Mouse (Mus musculus): Measurements from ENCODE around the gene Bsnd. TPM values are rescaled to one million over a fixed set of nuclear protein-coding genes. Genes with fewer than 3 reads are reported as not detected.

The Bsnd gene
- polyA plus RNA-seq, 1 experiment from 2014 or later = not detected

DNA sequence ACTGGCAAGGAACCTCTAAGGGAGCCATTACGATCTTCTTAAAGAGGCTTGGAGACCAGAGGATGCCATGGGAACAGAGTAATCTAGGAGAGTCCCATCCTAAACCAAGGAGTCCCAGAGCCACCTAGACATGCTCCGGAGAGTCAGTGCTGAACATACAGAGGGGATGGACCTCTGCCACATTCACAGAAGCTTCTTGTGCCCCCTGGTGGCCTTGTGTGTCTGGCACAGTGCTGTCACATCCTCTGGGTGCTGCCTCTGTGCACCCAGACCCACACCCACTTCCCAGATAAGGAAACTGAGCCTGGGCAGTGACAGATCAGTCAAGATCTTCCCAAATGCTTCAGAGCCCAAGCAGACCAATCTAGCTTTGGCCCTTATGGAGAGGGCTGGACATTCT is 1.6 kb upstream of the Bsnd start:
- Histone ChIP-seq H3K4me3 (replicated peaks; ENCODE audit: low read length) (no peak overlapping the region), H3K36me3 (ENCODE audit: control insufficient read depth, insufficient read depth) (no peaks in the 10 kb centered on the region), H3K27me3 (replicated peaks; ENCODE audit: control insufficient read depth, insufficient read depth, low read length) (no peaks in the 10 kb centered on the region), H3K27ac (ENCODE audit: low read length) (no peak overlapping the region), H3K4me1 (replicated peaks; ENCODE audit: control insufficient read depth, insufficient read depth, low read length) (no peaks in the 10 kb centered on the region), H3K9me3 (ENCODE audit: control insufficient read depth, low read length) (no peaks in the 10 kb centered on the region), H3K4me2 (ENCODE audit: low read length) (no peak overlapping the region), H3K9ac (replicated peaks; ENCODE audit: low read depth, low read length) (no peak overlapping the region)
- no peak for ATAC-seq
- 79% methylated on average over 2 of the region's 2 CpGs for WGBS

GRCm38 (mm10) chr4:106490620-106491019 is 1.5 kb downstream of the Bsnd start:
- no peaks in the 10 kb centered on the region for H3K4me1 ChIP-seq (replicated peaks; ENCODE audit: control insufficient read depth, insufficient read depth, low read length)
- H3K27ac ChIP-seq (ENCODE audit: low read length) = no peak overlapping the region
- 66% methylated on average over 4 of the region's 4 CpGs for WGBS
- H3K9ac ChIP-seq (replicated peaks; ENCODE audit: low read depth, low read length) = no peak overlapping the region
- H3K4me2 ChIP-seq (ENCODE audit: low read length) = no peak overlapping the region
- H3K36me3 ChIP-seq (ENCODE audit: control insufficient read depth, insufficient read depth) = no peaks in the 10 kb centered on the region
- no peak overlapping the region for H3K4me3 ChIP-seq (replicated peaks; ENCODE audit: low read length)
- no peaks in the 10 kb centered on the region for H3K27me3 ChIP-seq (replicated peaks; ENCODE audit: control insufficient read depth, insufficient read depth, low read length)
- no peak for ATAC-seq
- no peaks in the 10 kb centered on the region for H3K9me3 ChIP-seq (ENCODE audit: control insufficient read depth, low read length)

GRCm38 (mm10) chr4:106483831-106484230 is 8.3 kb downstream of the Bsnd start:
- H3K27ac ChIP-seq (ENCODE audit: low read length) = no peak overlapping the region
- WGBS = 84% methylated on average over 1 of the region's 1 CpGs

DNA sequence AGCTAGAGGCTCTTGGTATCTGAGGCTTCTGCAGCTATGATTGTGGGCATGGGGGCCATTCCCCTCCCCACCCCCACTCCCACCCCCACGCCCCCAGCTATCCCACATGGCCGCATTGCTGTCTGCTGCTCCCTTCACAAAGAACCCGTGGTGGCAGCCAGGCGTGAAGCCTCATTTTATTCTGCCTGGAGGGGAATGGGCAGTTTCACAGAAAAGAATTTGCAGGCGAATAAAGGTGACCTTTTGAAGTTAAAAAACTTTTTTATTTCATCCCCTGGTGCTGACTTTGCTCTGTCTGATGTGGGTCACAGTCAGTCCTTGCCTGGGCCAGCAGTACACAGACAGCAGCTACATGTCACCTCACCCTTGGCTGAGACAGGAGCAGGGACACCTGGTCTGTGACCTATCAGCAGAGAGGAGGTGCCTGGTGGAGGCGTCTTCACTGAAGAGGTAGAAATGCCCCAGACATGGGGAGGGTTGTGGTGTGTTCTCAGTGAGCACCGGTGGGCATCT is 8.8 kb downstream of the Bsnd start:
- WGBS = 28% methylated on average over 7 of the region's 7 CpGs
- H3K27ac ChIP-seq (ENCODE audit: low read length) = no peak overlapping the region
- no peak overlapping the region for H3K9ac ChIP-seq (replicated peaks; ENCODE audit: low read depth, low read length)
- no peaks in the 10 kb centered on the region for H3K27me3 ChIP-seq (replicated peaks; ENCODE audit: control insufficient read depth, insufficient read depth, low read length)
- H3K4me2 ChIP-seq (ENCODE audit: low read length) = no peak overlapping the region
- H3K9me3 ChIP-seq (ENCODE audit: control insufficient read depth, low read length) = no peaks in the 10 kb centered on the region
- H3K36me3 ChIP-seq (ENCODE audit: control insufficient read depth, insufficient read depth) = no peaks in the 10 kb centered on the region
- no peak overlapping the region for H3K4me3 ChIP-seq (replicated peaks; ENCODE audit: low read length)
- H3K4me1 ChIP-seq (replicated peaks; ENCODE audit: control insufficient read depth, insufficient read depth, low read length) = no peaks in the 10 kb centered on the region
- ATAC-seq = no peak

More at GRCm38 (mm10) chr4:106483831-106484230, 8.3 kb downstream of the Bsnd start:
- Histone ChIP-seq H3K4me1 (replicated peaks; ENCODE audit: control insufficient read depth, insufficient read depth, low read length) (no peaks in the 10 kb centered on the region), H3K4me2 (ENCODE audit: low read length) (no peak overlapping the region), H3K9me3 (ENCODE audit: control insufficient read depth, low read length) (no peaks in the 10 kb centered on the region), H3K9ac (replicated peaks; ENCODE audit: low read depth, low read length) (no peak overlapping the region), H3K4me3 (replicated peaks; ENCODE audit: low read length) (no peak overlapping the region), H3K36me3 (ENCODE audit: control insufficient read depth, insufficient read depth) (no peaks in the 10 kb centered on the region), H3K27me3 (replicated peaks; ENCODE audit: control insufficient read depth, insufficient read depth, low read length) (no peaks in the 10 kb centered on the region)
- no peak for ATAC-seq

DNA sequence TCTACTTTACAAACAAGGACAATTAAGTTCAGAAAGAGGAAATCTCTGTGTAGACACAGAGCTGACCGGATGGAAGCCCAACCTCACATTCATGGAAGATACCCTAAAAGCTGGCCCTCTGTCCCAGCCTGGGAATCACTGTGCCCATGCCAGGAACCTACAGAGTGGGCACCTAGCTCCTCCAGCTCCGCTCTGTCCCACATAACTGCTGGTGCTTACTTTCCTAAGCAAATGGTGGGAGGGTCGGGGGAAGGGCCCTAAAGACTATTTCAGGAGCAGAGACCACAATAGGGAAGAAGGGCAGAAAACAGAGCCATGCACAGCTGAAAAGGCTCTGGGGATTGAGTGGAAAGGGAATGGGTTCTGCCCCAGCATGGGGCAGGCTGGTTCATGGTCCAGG is 11.5 kb downstream of the Bsnd start:
- Histone ChIP-seq H3K27me3 (replicated peaks; ENCODE audit: control insufficient read depth, insufficient read depth, low read length) (no peaks in the 10 kb centered on the region), H3K4me1 (replicated peaks; ENCODE audit: control insufficient read depth, insufficient read depth, low read length) (no peaks in the 10 kb centered on the region), H3K9ac (replicated peaks; ENCODE audit: low read depth, low read length) (no peak overlapping the region), H3K9me3 (ENCODE audit: control insufficient read depth, low read length) (no peaks in the 10 kb centered on the region), H3K4me2 (ENCODE audit: low read length) (no peak overlapping the region), H3K36me3 (ENCODE audit: control insufficient read depth, insufficient read depth) (no peaks in the 10 kb centered on the region), H3K27ac (ENCODE audit: low read length) (no peak overlapping the region), H3K4me3 (replicated peaks; ENCODE audit: low read length) (no peak overlapping the region)
- ATAC-seq = no peak
- WGBS = 68% methylated on average over 3 of the region's 3 CpGs

GRCm38 (mm10) chr4:106474241-106474640 is 17.8 kb downstream of the Bsnd start:
- Histone ChIP-seq H3K4me3 (replicated peaks; ENCODE audit: low read length) (no peak overlapping the region), H3K9ac (replicated peaks; ENCODE audit: low read depth, low read length) (no peak overlapping the region), H3K27me3 (replicated peaks; ENCODE audit: control insufficient read depth, insufficient read depth, low read length) (no peaks in the 10 kb centered on the region), H3K4me1 (replicated peaks; ENCODE audit: control insufficient read depth, insufficient read depth, low read length) (peaks cover 3% of the 10 kb centered on the region; the same call in 1 of the 2 replicates), H3K9me3 (ENCODE audit: control insufficient read depth, low read length) (no peaks in the 10 kb centered on the region), H3K36me3 (ENCODE audit: control insufficient read depth, insufficient read depth) (no peaks in the 10 kb centered on the region), H3K4me2 (ENCODE audit: low read length) (no peak overlapping the region), H3K27ac (ENCODE audit: low read length) (no peak overlapping the region)
- 5% methylated on average over 6 of the region's 6 CpGs for WGBS
- peak; percentile 75 for ATAC-seq

GRCm38 (mm10) chr4:106472335-106472734 is 19.7 kb downstream of the Bsnd start:
- no peaks in the 10 kb centered on the region for H3K36me3 ChIP-seq (ENCODE audit: control insufficient read depth, insufficient read depth)
- ATAC-seq = peak; percentile 60
- 10% methylated on average over 3 of the region's 3 CpGs for WGBS

GRCm38 (mm10) chr4:106470921-106471320 is 21.2 kb downstream of the Bsnd start:
- H3K27me3 ChIP-seq (replicated peaks; ENCODE audit: control insufficient read depth, insufficient read depth, low read length) = no peaks in the 10 kb centered on the region
- no peaks in the 10 kb centered on the region for H3K36me3 ChIP-seq (ENCODE audit: control insufficient read depth, insufficient read depth)
- H3K4me3 ChIP-seq (replicated peaks; ENCODE audit: low read length) = no peak overlapping the region
- peaks cover 3% of the 10 kb centered on the region; the same call in 1 of the 2 replicates for H3K4me1 ChIP-seq (replicated peaks; ENCODE audit: control insufficient read depth, insufficient read depth, low read length)
- H3K27ac ChIP-seq (ENCODE audit: low read length) = no peak overlapping the region
- H3K9ac ChIP-seq (replicated peaks; ENCODE audit: low read depth, low read length) = no peak overlapping the region
- ATAC-seq = no peak
- WGBS = 83% methylated on average over 5 of the region's 5 CpGs
- H3K4me2 ChIP-seq (ENCODE audit: low read length) = no peak overlapping the region
- no peaks in the 10 kb centered on the region for H3K9me3 ChIP-seq (ENCODE audit: control insufficient read depth, low read length)

More at GRCm38 (mm10) chr4:106472335-106472734, 19.7 kb downstream of the Bsnd start:
- no peak overlapping the region for H3K4me2 ChIP-seq (ENCODE audit: low read length)
- H3K4me3 ChIP-seq (replicated peaks; ENCODE audit: low read length) = no peak overlapping the region
- no peaks in the 10 kb centered on the region for H3K27me3 ChIP-seq (replicated peaks; ENCODE audit: control insufficient read depth, insufficient read depth, low read length)
- peaks cover 3% of the 10 kb centered on the region; the same call in 1 of the 2 replicates for H3K4me1 ChIP-seq (replicated peaks; ENCODE audit: control insufficient read depth, insufficient read depth, low read length)
- H3K9me3 ChIP-seq (ENCODE audit: control insufficient read depth, low read length) = no peaks in the 10 kb centered on the region
- no peak overlapping the region for H3K27ac ChIP-seq (ENCODE audit: low read length)
- H3K9ac ChIP-seq (replicated peaks; ENCODE audit: low read depth, low read length) = no peak overlapping the region

DNA sequence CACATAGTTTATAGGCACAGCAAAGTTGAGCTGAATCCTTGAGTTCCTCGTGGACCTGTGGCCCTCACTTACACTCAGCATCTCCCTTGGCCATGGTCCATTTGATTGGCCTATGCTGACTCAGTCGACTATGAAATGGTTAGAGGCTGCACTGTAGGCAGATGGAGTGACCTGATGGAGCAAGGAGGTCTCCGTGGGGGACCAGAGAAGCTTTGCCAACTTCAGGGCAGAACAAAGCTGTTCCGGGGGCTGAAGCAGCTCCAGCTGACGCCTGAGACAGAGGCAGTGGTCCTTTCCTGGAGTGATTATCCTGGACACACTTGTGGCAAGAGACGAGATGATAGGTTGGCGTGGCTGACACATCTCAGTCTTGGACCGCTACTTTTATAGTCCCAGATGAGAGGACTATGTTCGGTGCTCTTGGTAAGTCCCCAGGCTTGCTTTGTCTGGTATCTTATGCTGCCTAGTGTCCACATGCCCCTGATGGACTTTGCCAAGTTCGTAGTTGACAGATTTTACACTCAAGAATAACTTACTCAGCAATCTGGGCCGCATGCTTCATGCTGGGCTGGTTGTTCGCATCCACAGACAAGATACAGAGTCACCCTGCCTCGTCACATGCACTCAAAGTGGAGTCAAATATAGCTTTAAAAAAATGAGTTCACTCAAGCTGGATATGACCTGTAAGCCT is 24.5 kb downstream of the Bsnd start:
- H3K27me3 ChIP-seq (replicated peaks; ENCODE audit: control insufficient read depth, insufficient read depth, low read length) = peaks cover 14% of the 10 kb centered on the region
- WGBS = 82% methylated on average over 13 of the region's 13 CpGs

More for the DNA sequence above, 24.5 kb downstream of the Bsnd start:
- Histone ChIP-seq H3K4me2 (ENCODE audit: low read length) (no peak overlapping the region), H3K4me1 (replicated peaks; ENCODE audit: control insufficient read depth, insufficient read depth, low read length) (peaks cover 10% of the 10 kb centered on the region), H3K4me3 (replicated peaks; ENCODE audit: low read length) (no peak overlapping the region), H3K36me3 (ENCODE audit: control insufficient read depth, insufficient read depth) (no peaks in the 10 kb centered on the region), H3K9me3 (ENCODE audit: control insufficient read depth, low read length) (no peaks in the 10 kb centered on the region), H3K27ac (ENCODE audit: low read length) (no peak overlapping the region), H3K9ac (replicated peaks; ENCODE audit: low read depth, low read length) (no peak overlapping the region)
- no peak for ATAC-seq

All from forebrain, embryonic 16.5 days (tissue).